Mouse (Mus musculus): Measurements from ENCODE around the gene Cldn24.

The Cldn24 gene

GRCm38 (mm10) chr8:47826911-47827310, 5.0 kb downstream of the Cldn24 start:
- no peak for DNase-seq (ENCODE audit: low read depth, low spot score)

DNA sequence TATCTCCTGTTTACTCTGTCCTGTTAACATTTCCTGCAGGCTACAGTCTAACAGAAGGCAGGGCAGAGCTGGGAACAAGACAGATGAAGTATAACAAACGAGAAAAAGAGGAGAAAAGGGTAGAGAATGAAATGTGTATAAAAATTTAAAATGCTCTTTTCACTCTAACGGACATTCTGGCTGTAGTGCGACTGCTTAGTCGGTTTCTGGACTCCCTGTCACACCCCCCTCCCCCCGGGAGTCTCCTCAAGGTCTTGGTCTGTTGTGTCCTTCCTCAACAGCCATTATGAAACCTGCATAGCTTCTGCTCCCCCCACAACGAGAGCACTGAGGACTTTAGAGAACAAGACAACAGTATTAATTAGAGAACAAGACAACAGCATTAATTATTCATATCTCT, 10.7 kb downstream of the Cldn24 start:
- no peak for DNase-seq (ENCODE audit: low read depth, low spot score)

DNA sequence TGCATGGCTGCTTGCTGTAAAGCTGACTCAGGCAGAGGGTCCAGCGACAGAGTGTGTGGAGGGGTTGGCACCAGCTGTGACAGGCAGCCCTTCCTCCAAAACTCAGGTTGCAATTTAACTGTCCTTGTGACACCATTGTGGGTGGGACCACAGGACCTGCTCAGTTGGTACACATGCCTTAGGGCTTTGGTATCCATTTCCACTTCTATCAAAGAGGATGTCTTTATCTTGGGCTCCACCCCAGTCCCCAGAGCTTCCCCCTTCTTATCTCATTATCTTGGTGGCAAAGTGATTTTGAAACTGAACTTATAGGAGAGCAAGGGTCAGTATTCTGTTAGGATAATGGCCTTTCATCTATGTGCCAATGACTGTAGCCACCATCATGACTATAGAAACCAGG, 12.0 kb downstream of the Cldn24 start:
- DNase-seq (ENCODE audit: low read depth, low spot score), result no peak

DNA sequence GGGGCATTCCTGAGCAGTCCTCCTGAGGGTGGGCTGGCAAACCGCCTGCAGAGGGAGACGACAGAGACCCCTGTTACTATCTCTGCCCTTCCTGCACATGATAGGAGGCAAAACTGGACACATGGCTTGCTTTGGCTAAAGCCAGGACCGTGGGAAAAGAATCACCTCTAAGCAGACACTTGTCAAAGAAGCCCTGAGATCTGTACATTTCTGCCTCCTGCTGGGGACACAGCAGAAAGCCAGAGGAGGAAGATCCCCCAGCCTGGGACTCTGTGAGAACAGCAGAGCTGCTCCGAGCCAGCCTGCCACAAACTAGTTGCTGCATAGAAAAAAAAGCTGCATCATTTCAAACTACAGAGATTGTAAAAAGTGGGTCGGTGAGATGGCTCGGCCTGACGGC, 21.1 kb downstream of the Cldn24 start:
- DNase-seq (ENCODE audit: low read depth, low spot score), result no peak

DNA sequence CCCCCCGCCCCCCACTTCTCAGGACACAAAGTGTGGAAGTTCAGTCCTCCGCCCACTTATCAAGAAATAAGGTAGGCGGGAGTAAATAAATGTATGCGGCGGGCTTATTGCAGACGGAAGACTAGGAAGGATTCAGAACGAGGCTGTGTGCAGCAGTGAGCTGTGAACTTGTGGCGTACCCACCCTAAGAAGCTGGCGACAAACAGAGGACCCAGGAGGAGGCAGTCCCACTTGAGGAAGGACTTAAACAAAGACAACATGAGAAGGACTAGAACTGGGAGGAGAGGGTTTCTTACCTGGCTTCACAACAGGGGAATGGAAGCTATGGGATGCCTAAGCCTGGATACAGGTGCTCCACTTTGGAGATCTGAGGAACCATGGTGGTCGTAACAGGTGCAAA, 21.7 kb downstream of the Cldn24 start:
- DNase-seq (ENCODE audit: low read depth, low spot score), result no peak

DNA sequence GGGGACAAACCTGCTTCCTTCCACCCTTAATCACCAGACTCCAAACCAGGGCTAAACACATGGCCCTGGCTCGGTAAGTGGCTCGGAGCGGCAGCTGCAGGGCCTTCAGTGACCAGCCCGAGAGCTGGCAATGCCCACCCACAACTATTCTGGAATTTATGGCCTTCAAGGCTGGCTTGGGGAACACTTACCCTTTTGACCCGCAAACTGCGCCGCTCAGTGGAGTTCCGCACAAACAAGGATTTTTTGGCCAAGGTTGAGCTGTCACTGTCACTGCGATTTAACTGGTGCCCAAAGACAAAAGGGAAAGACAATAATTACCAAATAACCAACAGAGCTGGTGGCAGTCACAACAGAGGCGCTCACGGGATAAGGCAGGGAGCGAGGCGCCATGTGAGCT, 24.0 kb downstream of the Cldn24 start:
- DNase-seq (ENCODE audit: low read depth, low spot score), result no peak

DNA sequence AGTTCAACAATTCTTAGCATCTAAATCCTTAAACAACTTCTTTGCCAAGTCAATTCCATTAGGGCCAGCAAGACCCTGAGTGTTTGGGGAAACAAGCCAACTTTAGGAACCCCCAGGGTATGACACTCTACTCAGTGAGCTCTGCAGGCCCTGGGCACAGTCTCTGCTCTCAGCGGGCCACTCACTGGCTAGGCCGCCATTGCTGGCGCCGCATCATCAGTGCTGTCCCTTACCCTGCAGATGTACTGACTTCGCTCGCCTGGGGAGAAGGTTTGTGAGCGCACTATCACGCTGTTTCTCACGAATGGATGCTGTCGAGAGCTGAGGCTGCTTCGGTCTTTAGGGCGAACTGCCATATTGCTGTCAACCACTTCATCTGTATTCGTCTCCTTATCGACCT, 25.2 kb downstream of the Cldn24 start:
- DNase-seq (ENCODE audit: low read depth, low spot score), result no peak

DNA sequence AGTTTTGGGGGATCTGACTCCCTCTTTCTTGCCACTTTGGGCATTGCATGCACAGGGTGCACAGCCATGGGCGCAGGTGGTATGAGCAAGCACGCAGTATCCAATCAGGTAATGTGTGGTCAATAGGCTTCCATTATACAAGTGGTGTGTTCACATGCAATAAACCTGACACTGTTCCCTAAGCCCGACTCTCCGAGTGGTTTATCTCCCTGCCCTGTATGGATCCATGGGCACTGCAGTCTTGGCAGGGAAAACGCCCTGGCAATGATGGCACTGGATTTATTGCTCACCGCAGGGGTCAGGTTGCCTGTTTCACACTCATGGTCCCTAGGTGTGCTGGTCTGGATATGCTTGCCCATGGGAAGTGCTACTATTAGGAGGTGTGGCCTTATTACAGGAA, 26.0 kb downstream of the Cldn24 start:
- DNase-seq (ENCODE audit: low read depth, low spot score), result no peak

DNA sequence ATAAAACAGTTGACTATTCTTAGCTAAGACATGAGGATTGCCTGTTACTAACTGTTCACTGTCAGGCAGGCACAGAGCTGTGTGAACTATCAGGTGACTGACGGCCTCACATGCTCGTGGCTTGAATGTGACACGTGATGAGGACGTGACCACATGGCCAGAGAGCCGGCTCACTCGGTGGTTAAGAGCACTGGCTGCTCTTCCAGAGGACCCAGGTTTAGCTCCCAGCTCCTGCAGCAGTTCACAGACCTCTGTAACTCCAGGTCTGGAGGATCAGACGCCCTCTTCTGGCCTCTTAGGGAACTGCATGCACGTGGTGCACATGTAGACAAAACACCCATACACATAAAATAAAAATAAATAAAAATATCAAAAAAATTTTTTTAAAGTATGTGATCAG, 27.9 kb downstream of the Cldn24 start:
- no peak for DNase-seq (ENCODE audit: low read depth, low spot score)

GRCm38 (mm10) chr8:47851824-47852502, 30.0 kb downstream of the Cldn24 start:
- no peak for DNase-seq (ENCODE audit: low read depth, low spot score)

GRCm38 (mm10) chr8:47852737-47853136, 30.8 kb downstream of the Cldn24 start:
- no peak for DNase-seq (ENCODE audit: low read depth, low spot score)

DNA sequence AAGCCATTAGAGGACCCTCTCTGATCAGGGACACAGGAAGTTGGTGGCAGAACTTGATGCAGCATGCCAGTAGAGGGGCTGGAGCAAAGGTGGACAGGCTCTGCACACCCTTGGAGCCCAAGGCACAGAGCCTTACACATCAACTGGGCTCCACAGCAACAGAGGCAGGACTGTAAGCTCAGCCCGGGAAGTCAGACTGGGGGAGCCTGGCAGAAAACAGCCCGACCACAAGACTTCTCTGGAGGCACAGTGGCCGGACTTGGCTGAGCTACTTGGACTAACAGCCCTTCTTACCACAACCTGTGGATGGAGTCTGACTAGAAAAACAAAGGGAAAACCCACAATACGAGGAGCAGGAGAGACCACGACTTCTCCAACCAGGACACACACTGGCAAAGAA, 31.4 kb downstream of the Cldn24 start:
- DNase-seq (ENCODE audit: low read depth, low spot score), result no peak

GRCm38 (mm10) chr8:47859259-47859658, 37.3 kb downstream of the Cldn24 start:
- no peak for DNase-seq (ENCODE audit: low read depth, low spot score)

GRCm38 (mm10) chr8:47866568-47866967, 44.6 kb downstream of the Cldn24 start:
- DNase-seq (ENCODE audit: low read depth, low spot score), result no peak

DNA sequence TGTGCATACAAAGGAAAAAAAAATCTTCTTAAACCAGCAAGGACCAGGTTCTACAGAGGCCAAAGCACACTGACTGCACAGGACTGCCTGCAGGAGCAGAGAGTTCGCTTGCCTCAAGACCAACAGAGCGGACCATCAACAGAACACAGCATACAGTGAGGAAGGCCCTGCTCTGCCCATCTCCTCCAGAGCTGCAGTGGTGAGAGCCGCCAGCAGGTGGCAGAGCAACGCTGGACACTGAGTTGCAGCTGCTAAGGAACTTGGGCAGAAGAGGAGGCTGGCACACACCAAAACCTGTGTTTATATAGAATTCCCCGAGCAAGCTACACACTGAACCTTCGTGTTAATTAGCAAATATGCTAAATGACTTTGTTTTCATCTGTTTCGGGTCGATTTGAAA, 45.1 kb downstream of the Cldn24 start:
- DNase-seq (ENCODE audit: low read depth, low spot score), result peak; percentile 57
